Mouse (Mus musculus) gastrocnemius, adult 18-20 months (tissue): ENCODE results near the gene Notch2. TPM values are rescaled to one million over a fixed set of nuclear protein-coding genes. Genes with fewer than 3 reads are reported as not detected.

Source experiments
- DNase-seq: peaks from one replicate; pipeline ENCODE4 v3.0.0; 2021; ENCODE audit warnings: low spot score
- total RNA-seq, 2 experiments: library from RNA; stranded (reverse); gene quantifications; 2 replicates each; pipeline ENCODE4 v1.2.3; 2021

Notch2 gene
- total RNA-seq, 2 experiments from 2014 or later: 6.6 to 8.3 TPM

- no peak for DNase-seq
Observed at GRCm38 (mm10) chr3:97993920-97994545, 19.3 kb upstream of the Notch2 start.

- no peak for DNase-seq
Observed at GRCm38 (mm10) chr3:97994818-97995217, 18.5 kb upstream of the Notch2 start.

- DNase-seq: no peak
Observed at GRCm38 (mm10) chr3:97998349-97998748, 15.0 kb upstream of the Notch2 start.

GRCm38 (mm10) chr3:98003558-98003957, 9.8 kb upstream of the Notch2 start:
- DNase-seq: no peak

- DNase-seq: no peak
Observed at GRCm38 (mm10) chr3:98004231-98004630, 9.1 kb upstream of the Notch2 start.

GRCm38 (mm10) chr3:98005306-98005705, 8.0 kb upstream of the Notch2 start:
- no peak for DNase-seq

GRCm38 (mm10) chr3:98006046-98006691, 7.2 kb upstream of the Notch2 start:
- DNase-seq: no peak

- DNase-seq: no peak
Observed at GRCm38 (mm10) chr3:98006973-98007372, 6.4 kb upstream of the Notch2 start.

- DNase-seq: no peak
Observed at GRCm38 (mm10) chr3:98008143-98008542, 5.2 kb upstream of the Notch2 start.

GRCm38 (mm10) chr3:98009190-98009840, 4.0 kb upstream of the Notch2 start:
- DNase-seq: no peak

- no peak for DNase-seq
Observed at GRCm38 (mm10) chr3:98013086-98013400, 284 bp upstream of the Notch2 start.

GRCm38 (mm10) chr3:98015205-98016171, 2.2 kb downstream of the Notch2 start:
- no peak for DNase-seq

- DNase-seq: no peak
Observed at GRCm38 (mm10) chr3:98016901-98017591, 3.7 kb downstream of the Notch2 start.

- DNase-seq: no peak
Observed at GRCm38 (mm10) chr3:98018187-98018586, 4.9 kb downstream of the Notch2 start.

- no peak for DNase-seq
Observed at GRCm38 (mm10) chr3:98020431-98021229, 7.3 kb downstream of the Notch2 start.

- peak; percentile 56 for DNase-seq
Observed at GRCm38 (mm10) chr3:98024288-98024848, 11.0 kb downstream of the Notch2 start.

- DNase-seq: no peak
Observed at GRCm38 (mm10) chr3:98025521-98025920, 12.2 kb downstream of the Notch2 start.

GRCm38 (mm10) chr3:98025921-98026880, 12.9 kb downstream of the Notch2 start:
- DNase-seq: peak; percentile 74

- no peak for DNase-seq
Observed at GRCm38 (mm10) chr3:98027371-98027774, 14.0 kb downstream of the Notch2 start.
